Comparison of ENCODE assay signal across 12 mouse cellular contexts in genomic region chr7:81024118-81024517, GRCm38 (mm10). TPM values are rescaled to one million over a fixed set of nuclear protein-coding genes. Genes with fewer than 3 reads are reported as not detected.
DNase-seq lines count a peak whose midpoint lies in the region; ATAC-seq and TF ChIP-seq lines count a peak whose summit lies in the region.
"Had no signal": no experiment of that assay in that cellular context is flagged by ENCODE, and none has a peak within 500 bp of the region (broad histone marks: within the 10 kb centered on the region; RNA-seq: fewer than 3 reads in every experiment).

No protein-coding gene starts in this region.

- TF ChIP-seq EP300 in liver, embryonic 14.5 days (IDR thresholded peaks at IDR 0.05; ENCODE audit: low read depth), result no peak

- WGBS in liver, embryonic 14.5 days (ENCODE audit: insufficient replicate concordance), result 82% methylated on average over 5 of the region's 5 CpGs
- WGBS in embryonic facial prominence, embryonic 10.5 days, result 68% methylated on average over 5 of the region's 5 CpGs

- TF ChIP-seq CTCF in liver, embryonic 14.5 days (IDR thresholded peaks at IDR 0.05; ENCODE audit: low read depth), result peak; percentile 36

- H3K4me1 ChIP-seq in liver, embryonic 14.5 days (replicated peaks; ENCODE audit: control insufficient read depth in 2 of 2, insufficient read depth in 2 of 2, low read length in 1 of 2), result peaks cover 15 to 16% of the 10 kb centered on the region in 2 experiments
- H3K4me1 ChIP-seq in embryonic facial prominence, embryonic 10.5 days, result no peaks in the 10 kb centered on the region
- H3K4me1 ChIP-seq: embryonic facial prominence, embryonic 15.5 days; limb, embryonic 12.5 days; neural tube, embryonic 12.5 days had no signal

- peak; percentile 34; the same call in 1 of the 2 replicates for ATAC-seq in frontal cortex, adult (ENCODE audit: low TSS enrichment)
- ATAC-seq in liver, embryonic 14.5 days (ENCODE audit: insufficient read depth), result no peak
- peak; percentile 40; the same call in 1 of the 2 replicates for ATAC-seq in cerebellum, adult (ENCODE audit: insufficient number of reproducible peaks, low FRiP score, low TSS enrichment)

- no peaks in the 10 kb centered on the region for H3K27me3 ChIP-seq in liver, embryonic 14.5 days (ENCODE audit: control insufficient read depth, insufficient read depth, low read length)
- H3K27me3 ChIP-seq in embryonic facial prominence, embryonic 10.5 days (replicated peaks; ENCODE audit: low read depth, poor library complexity, severe bottlenecking), result no peaks in the 10 kb centered on the region
- H3K27me3 ChIP-seq: embryonic facial prominence, embryonic 15.5 days; limb, embryonic 12.5 days; neural tube, embryonic 12.5 days had no signal

- no peak overlapping the region for H3K4me3 ChIP-seq in liver, embryonic 14.5 days (ENCODE audit: insufficient read depth in 1 of 2, low read depth in 2 of 2, low read length in 2 of 2)
- no peak overlapping the region for H3K4me3 ChIP-seq in embryonic facial prominence, embryonic 10.5 days
- H3K4me3 ChIP-seq: embryonic facial prominence, embryonic 15.5 days; limb, embryonic 12.5 days; neural tube, embryonic 12.5 days had no signal

- H3K27ac ChIP-seq in liver, embryonic 14.5 days, result no peak overlapping the region
- no peak overlapping the region for H3K27ac ChIP-seq in embryonic facial prominence, embryonic 10.5 days (replicated peaks)
- H3K27ac ChIP-seq: embryonic facial prominence, embryonic 15.5 days; limb, embryonic 12.5 days; neural tube, embryonic 12.5 days had no signal

- H3K36me3 ChIP-seq in liver, embryonic 14.5 days (replicated peaks; ENCODE audit: control insufficient read depth, insufficient read depth, low read depth), result peaks cover 49% of the 10 kb centered on the region
- peaks cover 78% of the 10 kb centered on the region for H3K36me3 ChIP-seq in embryonic facial prominence, embryonic 10.5 days (replicated peaks)

- DNase-seq in frontal cortex, adult 2 months (ENCODE audit: extremely low spot score in 1 of 2, low spot score in 1 of 2), result no peak
- no peak for DNase-seq in liver, embryonic 14.5 days (ENCODE audit: low read depth in 3 of 3, low spot score in 3 of 3)
- DNase-seq in liver, result no peak
- peak; percentile 33 for DNase-seq in naive thymus-derived CD4-positive, alpha-beta T cell, adult 2 months (ENCODE audit: low read depth)
- DNase-seq in urinary bladder, postnatal 4 days (ENCODE audit: low spot score in 2 of 2), result no peak
- no peak for DNase-seq in embryonic facial prominence, embryonic 10.5 days (ENCODE audit: low spot score)
- DNase-seq: gastrocnemius, postnatal 36 days had no signal

- H3K4me2 ChIP-seq in liver, embryonic 14.5 days (ENCODE audit: low read depth), result no peak overlapping the region
- H3K4me2 ChIP-seq: embryonic facial prominence, embryonic 15.5 days; limb, embryonic 12.5 days; neural tube, embryonic 12.5 days had no signal

- no peaks in the 10 kb centered on the region for H3K9me3 ChIP-seq in liver, embryonic 14.5 days (ENCODE audit: control insufficient read depth, low read length)
- H3K9me3 ChIP-seq in embryonic facial prominence, embryonic 10.5 days, result no peaks in the 10 kb centered on the region
- H3K9me3 ChIP-seq: embryonic facial prominence, embryonic 15.5 days; limb, embryonic 12.5 days; neural tube, embryonic 12.5 days had no signal

- no peak overlapping the region; the same call in 1 of the 2 replicates for H3K9ac ChIP-seq in liver, embryonic 14.5 days (replicated peaks)
- H3K9ac ChIP-seq: embryonic facial prominence, embryonic 15.5 days; limb, embryonic 12.5 days; neural tube, embryonic 12.5 days had no signal

RNA-seq across cellular contexts. Expression of gene Zfp592, which starts 30.6 kb away (rescaled TPM):
- 14.1 and 16.6 TPM in 2 replicates for polyA plus RNA-seq in frontal cortex, adult 2 months (2012; rRNA removed)
- polyA plus RNA-seq in liver, embryonic 14.5 days (2012; rRNA removed), result 8.3 and 11.3 TPM in 2 replicates
- 6.4 and 6.6 TPM in 2 replicates for polyA plus RNA-seq in liver, embryonic 14.5 days (2014; fragmentation: Nextera tagmentation; extraction: Ambion mirVana)
- polyA plus RNA-seq in embryonic facial prominence, embryonic 10.5 days (2016; fragmentation: Nextera tagmentation; extraction: Ambion mirVana), result 15.6 and 16.3 TPM in 2 replicates

RNA-seq across cellular contexts. Expression of gene Alpk3, which starts 33.3 kb away (rescaled TPM):
- 0.59 and 0.60 TPM in 2 replicates for polyA plus RNA-seq in frontal cortex, adult 2 months (2012; rRNA removed)
- polyA plus RNA-seq in liver, embryonic 14.5 days (2012; rRNA removed), result 0.03 and 0.04 TPM in 2 replicates
- 0.03 and 0.08 TPM in 2 replicates for polyA plus RNA-seq in liver, embryonic 14.5 days (2014; fragmentation: Nextera tagmentation; extraction: Ambion mirVana)
- 0.11 and 0.20 TPM in 2 replicates for polyA plus RNA-seq in embryonic facial prominence, embryonic 10.5 days (2016; fragmentation: Nextera tagmentation; extraction: Ambion mirVana)
